Mouse (Mus musculus) neural tube, embryonic 14.5 days (tissue): ENCODE results near the gene Tex52. TPM values are rescaled to one million over a fixed set of nuclear protein-coding genes. Genes with fewer than 3 reads are reported as not detected.

ENCODE experiments used
- ATAC-seq: fragments of 200-750 bp; cut with Nextera tagmentation; 2 replicates; pipeline ENCODE4 v1.8.0; 2017; ENCODE audit warnings: low read depth, mild to moderate bottlenecking, moderate TSS enrichment, moderate library complexity
- H3K27ac ChIP-seq: fragments of 300-500 bp; sonication (generic); 2 replicates; pipeline ENCODE4 v1.5.1; 2014; ENCODE audit warnings: low read depth, mild to moderate bottlenecking, control low read depth, low read length, moderate library complexity, mixed read lengths
- H3K27me3 ChIP-seq: fragments of 300-500 bp; sonication (generic); 2 replicates; pipeline ENCODE4 v1.6.1; 2014; ENCODE audit warnings: low read length; ENCODE audit not compliant: control insufficient read depth, insufficient read depth
- H3K36me3 ChIP-seq: fragments of 300-500 bp; sonication (generic); 2 replicates; pipeline ENCODE4 v1.6.1; 2014; ENCODE audit warnings: low read length, mixed read lengths; ENCODE audit not compliant: control insufficient read depth, insufficient read depth
- H3K4me1 ChIP-seq: fragments of 300-500 bp; sonication (generic); 2 replicates; pipeline ENCODE4 v1.6.1; 2014; ENCODE audit warnings: low read length; ENCODE audit not compliant: control insufficient read depth, insufficient read depth
- H3K4me2 ChIP-seq: fragments of 300-500 bp; sonication (generic); 2 replicates; pipeline ENCODE4 v1.6.1; 2014; ENCODE audit warnings: mild to moderate bottlenecking, low read depth, low read length, control low read depth
- H3K4me3 ChIP-seq: fragments of 300-500 bp; sonication (generic); 2 replicates; pipeline ENCODE4 v1.5.1; 2014; ENCODE audit warnings: low read depth, low read length, control low read depth, mixed read lengths
- H3K9ac ChIP-seq: fragments of 300-500 bp; sonication (generic); replicated peaks from 2 replicates; pipeline ENCODE4 v1.6.1; 2014; ENCODE audit warnings: low read depth, mild to moderate bottlenecking, control low read depth, low read length, mixed read lengths
- H3K9me3 ChIP-seq: fragments of 300-500 bp; sonication (generic); 2 replicates; pipeline ENCODE4 v1.6.1; 2016; ENCODE audit warnings: low read length; ENCODE audit not compliant: control insufficient read depth
- WGBS: fragments of 180-500 bp; shearing (Covaris S2); extraction: QIAGEN DNeasy Blood & Tissue Kit; methylation state at CpG from one replicate; pipeline ENCODE4 v1.1.7; 2014; 5-methylcytosine and 5-hydroxymethylcytosine counted together
- polyA plus RNA-seq: library from polyadenylated mRNA; unstranded; fragments of >200 nt; fragmentation: Nextera tagmentation; extraction: Ambion mirVana; gene quantifications from 2 replicates; pipeline ENCODE4 v1.2.1, GENCODE M21; 2014

Tex52 gene
- polyA plus RNA-seq, 1 experiment from 2014 or later: 0.19 TPM

GRCm38 (mm10) chr6:128429826-128430225, 54.6 kb downstream of the Tex52 start:
- 0 out of 2 replicates have a peak, but pooled peaks cover 3% of the 10 kb centered on the region for H3K4me1 ChIP-seq
- H3K27ac ChIP-seq: no peak overlapping the region
- H3K27me3 ChIP-seq: no peaks in the 10 kb centered on the region
- no peak for ATAC-seq
- H3K9ac ChIP-seq: no peak overlapping the region
- no peaks in the 10 kb centered on the region for H3K9me3 ChIP-seq
- peaks cover 44% of the 10 kb centered on the region for H3K36me3 ChIP-seq
- no peak overlapping the region for H3K4me2 ChIP-seq
- WGBS: 93% methylated on average over 6 of the region's 6 CpGs
- H3K4me3 ChIP-seq: no peak overlapping the region

GRCm38 (mm10) chr6:128432356-128432915, 57.2 kb downstream of the Tex52 start:
- WGBS: 72% methylated on average over 13 of the region's 13 CpGs
- Histone ChIP-seq H3K9ac (no peak overlapping the region), H3K27me3 (no peaks in the 10 kb centered on the region), H3K27ac (no peak overlapping the region), H3K4me3 (no peak overlapping the region), H3K4me1 (peaks cover 6% of the 10 kb centered on the region; the same call in 1 of the 2 replicates), H3K36me3 (peaks cover 50% of the 10 kb centered on the region), H3K9me3 (no peaks in the 10 kb centered on the region), H3K4me2 (no peak overlapping the region)
- no peak for ATAC-seq

- peaks cover 50% of the 10 kb centered on the region for H3K36me3 ChIP-seq
- H3K27ac ChIP-seq: no peak overlapping the region
- H3K4me3 ChIP-seq: no peak overlapping the region
- ATAC-seq: no peak
- H3K4me2 ChIP-seq: no peak overlapping the region
- WGBS: 97% methylated on average over 13 of the region's 13 CpGs
- no peak overlapping the region for H3K9ac ChIP-seq
- H3K9me3 ChIP-seq: no peaks in the 10 kb centered on the region
- H3K4me1 ChIP-seq: peaks cover 6% of the 10 kb centered on the region; the same call in 1 of the 2 replicates
- no peaks in the 10 kb centered on the region for H3K27me3 ChIP-seq
These were observed 58.3 kb downstream of the Tex52 start for GRCm38 (mm10) chr6:128433566-128433965.

Other genes with a start within 250 kb of the Tex52 start
- gene Tspan9, start 231.9 kb upstream of the Tex52 start, polyA plus RNA-seq: 32.1 and 42.6 TPM in 2 replicates
- gene Tead4, start 74.6 kb upstream of the Tex52 start, polyA plus RNA-seq: 0.24 and 0.57 TPM in 2 replicates
- 17.7 and 22.4 TPM in 2 replicates for gene Tulp3, start 19.6 kb upstream of the Tex52 start, polyA plus RNA-seq
- gene Rhno1, start 12.5 kb upstream of the Tex52 start, polyA plus RNA-seq: 76.0 and 82.6 TPM in 2 replicates
- gene Foxm1, start 12.5 kb upstream of the Tex52 start, polyA plus RNA-seq: 4.6 and 4.9 TPM in 2 replicates
- not detected in 2 replicates for gene Gm44596, start within 50 bp of the Tex52 start, polyA plus RNA-seq
- gene Nrip2, start 23.8 kb downstream of the Tex52 start, polyA plus RNA-seq: 10.8 and 13.5 TPM in 2 replicates
- gene Itfg2, start 49.5 kb downstream of the Tex52 start, polyA plus RNA-seq: 42.9 and 45.9 TPM in 2 replicates
- gene Fkbp4, start 63.2 kb downstream of the Tex52 start, polyA plus RNA-seq: 277 and 319 TPM in 2 replicates
- gene Pzp, start 151.3 kb downstream of the Tex52 start, polyA plus RNA-seq: 0.12 and 0.43 TPM in 2 replicates
- gene A2ml1, start 206.2 kb downstream of the Tex52 start, polyA plus RNA-seq: 3.7 and 4.5 TPM in 2 replicates
- gene Klrb1a, start 248.1 kb downstream of the Tex52 start, polyA plus RNA-seq: not detected in 2 replicates